Mouse (Mus musculus): Measurements from ENCODE around the gene Otx2. TPM values are rescaled to one million over a fixed set of nuclear protein-coding genes. Genes with fewer than 3 reads are reported as not detected.

Otx2 gene
- polyA plus RNA-seq, 1 experiment from 2014 or later = not detected

- DNase-seq (ENCODE audit: low spot score) (peak; percentile 76), ATAC-seq (ENCODE audit: insufficient number of reproducible peaks, low FRiP score, low TSS enrichment, low read depth) (no peak)
- no peak overlapping the region for H3K4me3 ChIP-seq (ENCODE audit: low read depth, low read length)
- H3K4me2 ChIP-seq (ENCODE audit: low read depth, severe bottlenecking) = no peak overlapping the region
- WGBS = under 1% methylated on average over 50 of the region's 50 CpGs
- no peaks in the 10 kb centered on the region for H3K36me3 ChIP-seq (ENCODE audit: control insufficient read depth, insufficient read depth, low read length)
- H3K27ac ChIP-seq (replicated peaks; ENCODE audit: low read depth, low read length) = no peak overlapping the region
- H3K4me1 ChIP-seq (ENCODE audit: control insufficient read depth, insufficient read depth, low read length) = no peaks in the 10 kb centered on the region
- no peaks in the 10 kb centered on the region for H3K9me3 ChIP-seq (ENCODE audit: control insufficient read depth, low read length)
- H3K27me3 ChIP-seq (ENCODE audit: control insufficient read depth, insufficient read depth, low read length) = peaks cover 78% of the 10 kb centered on the region
- no peak overlapping the region for H3K9ac ChIP-seq (ENCODE audit: low read length)
These were observed 8.5 kb downstream of the Otx2 start for GRCm38 (mm10) chr14:48664841-48665815.

GRCm38 (mm10) chr14:48664001-48664810 lies 9.4 kb downstream of the Otx2 start:
- WGBS = 3% methylated on average over 14 of the region's 14 CpGs
- no peak overlapping the region for H3K4me2 ChIP-seq (ENCODE audit: low read depth, severe bottlenecking)
- DNase-seq (ENCODE audit: low spot score) (no peak), ATAC-seq (ENCODE audit: insufficient number of reproducible peaks, low FRiP score, low TSS enrichment, low read depth) (no peak)
- H3K27me3 ChIP-seq (ENCODE audit: control insufficient read depth, insufficient read depth, low read length) = peaks cover 81% of the 10 kb centered on the region
- H3K27ac ChIP-seq (replicated peaks; ENCODE audit: low read depth, low read length) = no peak overlapping the region
- H3K4me1 ChIP-seq (ENCODE audit: control insufficient read depth, insufficient read depth, low read length) = no peaks in the 10 kb centered on the region
- no peaks in the 10 kb centered on the region for H3K36me3 ChIP-seq (ENCODE audit: control insufficient read depth, insufficient read depth, low read length)
- H3K4me3 ChIP-seq (ENCODE audit: low read depth, low read length) = no peak overlapping the region
- H3K9me3 ChIP-seq (ENCODE audit: control insufficient read depth, low read length) = no peaks in the 10 kb centered on the region
- H3K9ac ChIP-seq (ENCODE audit: low read length) = no peak overlapping the region

- Histone ChIP-seq H3K4me1 (ENCODE audit: control insufficient read depth, insufficient read depth, low read length) (no peaks in the 10 kb centered on the region), H3K4me2 (ENCODE audit: low read depth, severe bottlenecking) (no peak overlapping the region), H3K9ac (ENCODE audit: low read length) (no peak overlapping the region), H3K27ac (replicated peaks; ENCODE audit: low read depth, low read length) (no peak overlapping the region), H3K4me3 (ENCODE audit: low read depth, low read length) (no peak overlapping the region), H3K9me3 (ENCODE audit: control insufficient read depth, low read length) (no peaks in the 10 kb centered on the region), H3K36me3 (ENCODE audit: control insufficient read depth, insufficient read depth, low read length) (no peaks in the 10 kb centered on the region), H3K27me3 (ENCODE audit: control insufficient read depth, insufficient read depth, low read length) (peaks cover 81% of the 10 kb centered on the region)
- ATAC-seq (ENCODE audit: insufficient number of reproducible peaks, low FRiP score, low TSS enrichment, low read depth) = no peak
- DNase-seq (ENCODE audit: low spot score) = peak; percentile 42
- 2% methylated on average over 4 of the region's 4 CpGs for WGBS
These were observed 10.1 kb downstream of the Otx2 start for GRCm38 (mm10) chr14:48663531-48663930.

- no peak overlapping the region for H3K9ac ChIP-seq (ENCODE audit: low read length)
- no peak overlapping the region for H3K27ac ChIP-seq (replicated peaks; ENCODE audit: low read depth, low read length)
- H3K4me2 ChIP-seq (ENCODE audit: low read depth, severe bottlenecking) = no peak overlapping the region
- 1% methylated on average over 16 of the region's 16 CpGs for WGBS
- H3K27me3 ChIP-seq (ENCODE audit: control insufficient read depth, insufficient read depth, low read length) = peaks cover 84% of the 10 kb centered on the region
- DNase-seq (ENCODE audit: low spot score) (no peak), ATAC-seq (ENCODE audit: insufficient number of reproducible peaks, low FRiP score, low TSS enrichment, low read depth) (no peak)
- H3K36me3 ChIP-seq (ENCODE audit: control insufficient read depth, insufficient read depth, low read length) = no peaks in the 10 kb centered on the region
- no peaks in the 10 kb centered on the region for H3K9me3 ChIP-seq (ENCODE audit: control insufficient read depth, low read length)
- H3K4me1 ChIP-seq (ENCODE audit: control insufficient read depth, insufficient read depth, low read length) = no peaks in the 10 kb centered on the region
- no peak overlapping the region for H3K4me3 ChIP-seq (ENCODE audit: low read depth, low read length)
These were observed 10.9 kb downstream of the Otx2 start for GRCm38 (mm10) chr14:48662568-48663236.

- WGBS = 2% methylated on average over 38 of the region's 38 CpGs
- Histone ChIP-seq H3K27me3 (ENCODE audit: control insufficient read depth, insufficient read depth, low read length) (peaks cover 86% of the 10 kb centered on the region), H3K9ac (ENCODE audit: low read length) (no peak overlapping the region), H3K9me3 (ENCODE audit: control insufficient read depth, low read length) (no peaks in the 10 kb centered on the region), H3K4me1 (ENCODE audit: control insufficient read depth, insufficient read depth, low read length) (no peaks in the 10 kb centered on the region), H3K27ac (replicated peaks; ENCODE audit: low read depth, low read length) (no peak overlapping the region), H3K36me3 (ENCODE audit: control insufficient read depth, insufficient read depth, low read length) (no peaks in the 10 kb centered on the region), H3K4me2 (ENCODE audit: low read depth, severe bottlenecking) (no peak overlapping the region), H3K4me3 (ENCODE audit: low read depth, low read length) (no peak overlapping the region)
- ATAC-seq (ENCODE audit: insufficient number of reproducible peaks, low FRiP score, low TSS enrichment, low read depth) (no peak), DNase-seq (ENCODE audit: low spot score) (peak; percentile 56)
These were observed 11.7 kb downstream of the Otx2 start for GRCm38 (mm10) chr14:48661646-48662567.

GRCm38 (mm10) chr14:48661151-48661550 lies 12.5 kb downstream of the Otx2 start:
- Histone ChIP-seq H3K4me1 (ENCODE audit: control insufficient read depth, insufficient read depth, low read length) (no peaks in the 10 kb centered on the region), H3K9me3 (ENCODE audit: control insufficient read depth, low read length) (no peaks in the 10 kb centered on the region), H3K9ac (ENCODE audit: low read length) (no peak overlapping the region), H3K36me3 (ENCODE audit: control insufficient read depth, insufficient read depth, low read length) (no peaks in the 10 kb centered on the region), H3K4me2 (ENCODE audit: low read depth, severe bottlenecking) (no peak overlapping the region), H3K27me3 (ENCODE audit: control insufficient read depth, insufficient read depth, low read length) (peaks cover 85% of the 10 kb centered on the region), H3K27ac (replicated peaks; ENCODE audit: low read depth, low read length) (no peak overlapping the region), H3K4me3 (ENCODE audit: low read depth, low read length) (no peak overlapping the region)
- WGBS = 19% methylated on average over 8 of the region's 8 CpGs
- ATAC-seq (ENCODE audit: insufficient number of reproducible peaks, low FRiP score, low TSS enrichment, low read depth) = no peak
- DNase-seq (ENCODE audit: low spot score) = no peak

- peaks cover 85% of the 10 kb centered on the region for H3K27me3 ChIP-seq (ENCODE audit: control insufficient read depth, insufficient read depth, low read length)
- no peaks in the 10 kb centered on the region for H3K36me3 ChIP-seq (ENCODE audit: control insufficient read depth, insufficient read depth, low read length)
- H3K4me1 ChIP-seq (ENCODE audit: control insufficient read depth, insufficient read depth, low read length) = no peaks in the 10 kb centered on the region
- no peak for DNase-seq (ENCODE audit: low spot score)
- H3K27ac ChIP-seq (replicated peaks; ENCODE audit: low read depth, low read length) = no peak overlapping the region
- no peak overlapping the region for H3K9ac ChIP-seq (ENCODE audit: low read length)
- WGBS = 53% methylated on average over 4 of the region's 4 CpGs
- H3K9me3 ChIP-seq (ENCODE audit: control insufficient read depth, low read length) = no peaks in the 10 kb centered on the region
- no peak overlapping the region for H3K4me3 ChIP-seq (ENCODE audit: low read depth, low read length)
- no peak for ATAC-seq (ENCODE audit: insufficient number of reproducible peaks, low FRiP score, low TSS enrichment, low read depth)
- H3K4me2 ChIP-seq (ENCODE audit: low read depth, severe bottlenecking) = no peak overlapping the region
These were observed 13.0 kb downstream of the Otx2 start for GRCm38 (mm10) chr14:48660593-48660992.
